Mouse (Mus musculus) embryonic fibroblast, embryonic 13.5 days (primary cell): ENCODE measurements at regions not wholly inside any gene's neighbourhood (a gene's known extent, or its start where the extent isn't known, plus 50 kb on each side); places are given as distances from the start of the nearest gene placed in this dataset.

ENCODE experiments used
- H3K27ac ChIP-seq: 2 replicates; pipeline ENCODE4 v1.5.1; 2012; ENCODE audit warnings: low read length, control low read depth, inconsistent platforms; ENCODE audit not compliant: insufficient read depth
- H3K4me1 ChIP-seq: 2 replicates; pipeline ENCODE4 v1.6.1; 2011; ENCODE audit warnings: low read length; ENCODE audit not compliant: control insufficient read depth, insufficient read depth
- H3K4me3 ChIP-seq: 2 replicates; pipeline ENCODE4 v1.5.1; 2011; ENCODE audit warnings: mild to moderate bottlenecking, control low read depth, low read length; ENCODE audit not compliant: insufficient read depth
- CTCF ChIP-seq: IDR thresholded peaks from 2 replicates; pipeline ENCODE4 v1.5.1; 2011; ENCODE audit warnings: mild to moderate bottlenecking, control low read depth, low read length, moderate library complexity, borderline replicate concordance; ENCODE audit not compliant: insufficient read depth
- POLR2A ChIP-seq: IDR thresholded peaks from 2 replicates; pipeline ENCODE4 v1.6.1; 2011; ENCODE audit warnings: low read depth, mild to moderate bottlenecking, control low read depth, low read length, moderate library complexity

DNA sequence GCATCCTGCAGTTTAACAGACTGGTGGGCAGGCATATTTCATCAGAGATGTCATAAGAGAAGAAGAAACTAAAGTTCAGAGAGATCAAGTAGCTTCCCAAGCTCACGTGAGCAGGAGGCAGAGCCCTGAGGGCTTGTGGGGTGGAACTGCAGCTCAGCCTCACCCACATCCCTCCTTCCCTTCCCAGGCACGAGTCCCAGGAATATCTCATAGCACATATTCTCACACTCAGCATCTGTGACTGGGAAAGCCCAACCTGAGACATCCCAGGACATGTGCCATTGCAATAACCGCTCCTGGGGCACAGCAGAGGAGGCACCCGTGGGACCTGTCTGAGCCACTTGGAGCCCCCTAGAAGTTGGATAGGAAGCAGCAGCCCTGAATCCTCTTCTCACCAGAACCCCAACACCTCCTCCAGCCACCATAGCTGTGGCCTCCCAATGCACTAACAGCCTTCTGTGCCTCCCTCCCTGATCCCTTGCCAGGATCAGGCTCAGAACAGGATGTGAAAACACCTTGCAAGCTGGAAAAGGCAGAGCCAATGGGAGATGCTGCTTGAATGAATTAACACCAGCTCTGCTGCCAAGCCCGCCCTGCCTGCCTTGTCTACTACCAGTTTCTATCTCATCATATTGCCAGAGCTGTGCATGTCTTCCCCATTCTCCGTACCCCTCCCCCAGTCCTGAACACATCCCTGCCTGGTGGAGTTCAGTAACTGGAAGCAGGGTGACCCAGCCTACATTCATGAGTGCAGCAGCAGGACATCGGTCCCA, 107.4 kb downstream of the Aipl1 start:
- no peak for TF ChIP-seq POLR2A

DNA sequence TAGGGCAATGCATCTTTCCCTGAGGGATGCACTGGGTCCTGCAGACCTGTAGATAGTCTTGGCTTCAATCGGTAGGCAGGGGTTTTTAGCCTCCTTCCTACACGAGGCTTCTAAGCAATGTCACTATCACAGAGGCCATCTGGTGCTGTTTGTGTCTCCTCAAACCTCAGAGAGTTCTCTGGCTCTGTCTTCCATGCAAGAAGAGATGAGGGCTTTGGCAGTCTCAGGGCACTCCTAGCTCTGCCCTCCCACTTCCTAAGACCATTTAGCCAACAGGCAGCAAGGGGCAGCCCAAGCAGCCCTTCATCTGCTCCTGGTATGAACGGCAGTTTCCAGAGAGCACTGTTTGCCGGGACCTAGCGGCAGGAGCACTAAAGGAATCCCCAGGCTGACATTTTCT, 122.6 kb downstream of the Aipl1 start:
- TF ChIP-seq CTCF (no peak), POLR2A (no peak)
- Histone ChIP-seq H3K4me1 (no peaks in the 10 kb centered on the region), H3K4me3 (no peak overlapping the region), H3K27ac (no peak overlapping the region)

More for the DNA sequence above, 107.4 kb downstream of the Aipl1 start:
- Histone ChIP-seq H3K27ac (no peak overlapping the region), H3K4me3 (no peak overlapping the region), H3K4me1 (no peaks in the 10 kb centered on the region)

DNA sequence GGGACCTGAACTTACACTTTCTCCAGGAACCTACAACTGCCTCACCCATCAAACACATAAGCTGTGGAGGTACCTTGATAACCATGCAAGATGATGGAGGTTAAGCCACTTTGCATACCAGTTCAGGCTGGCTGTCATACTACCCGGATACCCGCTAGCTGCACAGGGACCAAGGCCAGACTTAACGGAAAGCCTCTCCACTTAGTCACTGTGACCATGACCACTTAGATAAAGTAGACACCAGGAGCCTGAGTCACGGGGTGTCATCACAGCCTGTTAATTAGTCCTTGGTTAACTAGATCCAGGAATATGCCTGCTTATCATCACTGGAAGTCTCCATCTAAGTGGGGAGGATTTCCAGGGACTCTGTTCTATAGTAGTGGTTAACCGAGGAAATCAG, 124.7 kb downstream of the Aipl1 start:
- H3K4me3 ChIP-seq, result no peak overlapping the region
- H3K4me1 ChIP-seq, result no peaks in the 10 kb centered on the region
- no peak overlapping the region for H3K27ac ChIP-seq
- TF ChIP-seq POLR2A (no peak), CTCF (no peak)

DNA sequence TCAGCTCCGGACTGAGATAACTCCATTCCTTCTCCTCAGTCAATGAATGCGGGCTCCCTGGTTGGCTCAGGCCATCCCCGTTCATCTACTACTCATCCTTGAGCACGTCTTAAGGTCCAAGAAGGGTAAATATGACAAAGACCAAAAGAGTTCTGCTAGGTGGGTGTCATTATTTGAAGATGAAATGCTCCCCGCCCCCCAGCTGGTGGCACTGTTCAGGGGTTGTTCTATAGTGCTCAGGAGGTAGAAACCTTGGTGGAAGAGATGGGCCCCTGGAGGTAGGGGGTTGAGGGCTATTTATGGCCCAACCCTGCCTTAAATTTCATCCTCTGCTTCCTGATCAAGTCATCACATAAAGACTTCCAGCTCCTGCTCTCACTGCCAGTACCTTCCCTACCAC, 126.0 kb downstream of the Aipl1 start:
- no peak for TF ChIP-seq CTCF
- TF ChIP-seq POLR2A, result no peak
- H3K27ac ChIP-seq, result no peak overlapping the region
- H3K4me3 ChIP-seq, result no peak overlapping the region
- no peaks in the 10 kb centered on the region for H3K4me1 ChIP-seq

DNA sequence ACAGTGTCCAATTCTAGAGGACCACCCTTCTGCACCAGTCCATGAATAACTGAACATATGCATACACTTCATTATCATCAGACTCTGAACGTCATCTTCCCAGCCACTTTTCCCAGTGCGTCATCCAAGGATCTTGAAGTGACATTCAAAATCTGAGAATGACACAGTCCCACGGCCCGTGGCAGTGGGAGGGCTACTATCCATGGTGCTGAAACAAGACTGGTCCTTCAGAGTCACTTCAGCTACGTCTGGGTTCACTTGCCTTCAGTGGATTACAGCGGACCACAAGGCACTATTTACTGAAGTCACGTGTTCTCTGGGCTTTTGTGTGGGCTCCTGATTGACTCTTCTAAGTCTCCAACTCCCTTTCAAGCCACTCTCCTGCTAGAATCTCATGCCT, 128.7 kb downstream of the Aipl1 start:
- Histone ChIP-seq H3K27ac (no peak overlapping the region), H3K4me1 (no peaks in the 10 kb centered on the region), H3K4me3 (no peak overlapping the region)
- no peak for TF ChIP-seq CTCF
- no peak for TF ChIP-seq POLR2A

DNA sequence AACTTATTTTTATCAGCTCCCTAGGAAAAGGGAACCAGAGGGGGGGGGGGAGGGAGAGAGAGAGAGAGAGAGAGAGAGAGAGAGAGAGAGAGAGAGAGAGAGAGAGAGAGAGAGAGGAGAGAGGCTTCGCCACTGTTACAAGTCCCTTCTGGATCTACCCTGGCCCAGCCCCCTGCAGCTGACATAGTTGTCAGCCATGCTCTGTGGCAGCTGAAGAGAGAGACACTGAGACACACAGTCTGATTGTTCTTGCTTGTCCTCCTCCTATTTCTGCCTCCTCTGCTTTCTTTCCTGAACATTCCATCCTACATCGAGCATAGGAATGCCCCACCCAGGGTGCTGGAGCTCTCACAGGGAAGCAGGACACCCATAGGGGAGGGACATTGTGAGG, 134.3 kb downstream of the Aipl1 start:
- Histone ChIP-seq H3K4me3 (no peak overlapping the region), H3K27ac (no peak overlapping the region), H3K4me1 (no peaks in the 10 kb centered on the region)
- no peak for TF ChIP-seq POLR2A
- no peak for TF ChIP-seq CTCF

DNA sequence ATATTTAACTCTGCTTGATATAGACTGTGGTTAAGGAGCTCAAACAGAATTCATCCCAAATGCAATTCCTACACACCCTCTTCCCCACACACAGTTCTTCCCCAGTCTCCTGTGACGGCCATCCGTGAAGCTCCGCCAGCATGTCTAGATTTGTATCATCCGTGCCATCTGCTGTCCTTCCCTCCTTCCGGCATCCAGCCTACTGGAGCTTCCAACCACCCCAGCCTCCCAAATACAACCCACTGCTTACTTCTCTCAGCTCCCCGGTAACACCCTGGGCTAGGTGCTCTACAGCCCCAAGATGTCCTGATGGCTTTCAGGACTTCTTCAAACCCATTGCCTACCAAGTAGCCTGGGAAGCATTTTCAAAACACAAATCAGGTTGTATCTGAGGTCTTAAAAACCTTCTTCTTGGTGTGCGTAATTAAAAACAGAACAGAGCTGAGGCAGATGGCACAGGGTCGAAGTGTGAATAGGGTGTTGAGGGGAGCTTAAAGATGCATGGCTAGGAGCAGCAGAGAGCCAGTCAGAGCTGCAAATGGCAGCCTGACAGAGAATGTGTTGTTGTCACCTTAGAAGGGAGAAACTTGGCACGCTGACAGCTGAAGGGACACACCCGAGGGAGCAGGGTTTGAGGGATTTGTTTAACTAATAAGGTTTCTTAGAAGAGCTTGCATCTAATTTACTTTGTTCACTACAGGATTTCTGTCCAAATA, 134.8 kb downstream of the Aipl1 start:
- no peak overlapping the region for H3K4me3 ChIP-seq
- H3K27ac ChIP-seq, result no peak overlapping the region
- H3K4me1 ChIP-seq, result no peaks in the 10 kb centered on the region
- TF ChIP-seq CTCF (no peak), POLR2A (no peak)

DNA sequence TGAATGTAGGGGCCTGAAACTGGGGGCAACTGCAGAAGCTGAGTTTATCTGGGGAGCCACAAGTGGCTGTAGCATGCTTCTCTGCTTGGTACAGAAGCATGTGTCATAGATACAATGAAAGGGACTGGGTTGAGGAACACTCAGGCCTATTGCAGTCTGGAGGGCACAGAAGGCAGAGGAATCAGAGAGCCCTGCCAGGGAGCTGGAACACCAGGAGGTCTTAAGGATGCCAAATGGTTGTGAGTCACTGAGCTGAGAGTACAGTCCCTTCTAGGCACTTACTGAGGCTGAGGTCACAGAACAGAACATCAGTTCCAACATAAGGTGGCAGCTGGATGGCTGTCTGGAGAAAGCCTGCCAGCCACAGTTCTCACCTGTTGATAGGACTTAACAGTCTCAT, 136.5 kb downstream of the Aipl1 start:
- TF ChIP-seq CTCF, result no peak
- TF ChIP-seq POLR2A, result no peak
- H3K4me3 ChIP-seq, result no peak overlapping the region

DNA sequence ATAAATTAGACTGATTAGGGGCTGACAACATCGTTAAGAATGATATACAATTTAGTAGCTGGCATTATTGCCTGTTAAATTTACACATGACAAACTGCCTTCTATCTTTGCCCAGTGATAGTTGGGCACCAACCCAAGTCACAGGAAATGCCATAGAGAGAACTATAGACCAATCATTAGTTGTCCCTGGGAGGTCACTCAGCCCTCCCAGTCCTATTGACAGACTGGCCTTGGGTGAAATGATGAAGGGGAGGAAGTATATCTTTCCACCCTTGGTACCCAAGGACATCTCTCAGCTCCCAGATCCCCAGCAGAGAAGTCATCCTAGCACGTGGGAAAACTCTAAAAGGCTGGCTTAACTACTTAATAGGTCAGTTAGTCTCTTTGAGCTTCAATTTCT, 139.8 kb downstream of the Aipl1 start:
- H3K4me1 ChIP-seq, result no peaks in the 10 kb centered on the region
- no peak overlapping the region for H3K4me3 ChIP-seq
- TF ChIP-seq CTCF (no peak), POLR2A (no peak)
- H3K27ac ChIP-seq, result no peak overlapping the region

More for the DNA sequence above, 136.5 kb downstream of the Aipl1 start:
- Histone ChIP-seq H3K27ac (no peak overlapping the region), H3K4me1 (no peaks in the 10 kb centered on the region)

DNA sequence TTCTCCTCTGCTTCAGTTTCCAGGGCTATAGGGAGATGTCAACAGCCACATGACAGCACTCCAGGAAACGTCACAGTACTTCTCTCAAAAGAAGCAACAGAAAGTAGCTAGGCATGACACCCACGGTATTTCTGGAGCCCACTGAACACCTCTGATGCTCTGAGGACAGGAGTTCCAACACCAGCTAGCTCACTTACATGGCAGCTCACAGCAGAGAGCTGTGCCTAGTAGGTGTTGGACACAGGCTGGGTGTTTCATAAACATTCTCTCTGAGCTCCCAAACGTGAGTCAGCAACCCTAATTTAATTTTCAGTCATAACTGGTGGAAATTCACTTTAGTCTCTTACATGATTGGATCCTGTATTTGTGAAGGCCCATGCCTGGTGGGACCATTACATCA, 140.2 kb downstream of the Aipl1 start:
- Histone ChIP-seq H3K4me3 (no peak overlapping the region), H3K4me1 (no peaks in the 10 kb centered on the region), H3K27ac (no peak overlapping the region)
- no peak for TF ChIP-seq CTCF
